Mouse (Mus musculus) layer of hippocampus, adult 2 months (tissue): Measurements from ENCODE around the gene Slc1a5. TPM values are rescaled to one million over a fixed set of nuclear protein-coding genes. Genes with fewer than 3 reads are reported as not detected.

Experiments used
- DNase-seq, 2 experiments: peaks; one replicate each; pipeline ENCODE4 v3.0.0; 2022; ENCODE audit warnings: low spot score in 2 of 2
- H3K27ac ChIP-seq: fragments of 200-600 bp; 2 replicates; pipeline ENCODE4 v1.8.1; 2022
- H3K4me3 ChIP-seq: fragments of 200-600 bp; 2 replicates; pipeline ENCODE4 v1.8.1; 2022; ENCODE audit warnings: mild to moderate bottlenecking
- CTCF ChIP-seq: fragments of 200-600 bp; conservative IDR thresholded peaks from 2 replicates; pipeline ENCODE4 v1.8.1; 2022; ENCODE audit warnings: antibody characterized with exemption, mild to moderate bottlenecking, moderate library complexity
- total RNA-seq, 2 experiments: library from RNA; stranded (reverse); gene quantifications; 2 replicates each; pipeline ENCODE4 v1.2.3; 2021

Slc1a5 gene
- total RNA-seq, 2 experiments from 2014 or later, result 3.5 to 4.7 TPM

DNA sequence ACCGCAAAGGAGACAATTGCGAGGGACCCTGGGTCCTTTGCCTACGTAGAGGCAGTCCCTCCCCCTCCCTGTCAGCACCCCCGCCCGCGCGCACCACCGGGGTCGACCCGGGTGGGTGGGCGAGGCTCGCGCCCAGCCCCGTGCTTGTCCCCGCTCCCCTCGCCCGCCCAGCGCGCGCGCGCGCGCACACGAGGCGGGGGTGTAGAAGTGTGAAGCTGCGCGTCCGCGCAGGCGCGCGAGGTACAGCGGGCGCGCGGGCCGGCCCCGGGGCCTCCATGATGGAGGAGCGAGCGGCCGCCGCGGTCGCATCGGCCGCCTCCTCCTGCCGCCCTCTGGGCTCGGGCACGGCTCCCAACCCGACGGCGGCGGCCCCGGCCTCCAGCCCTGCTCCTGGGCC is 34.9 kb downstream of the Slc1a5 start:
- peak overlapping the region; percentile 98 for H3K4me3 ChIP-seq
- no peak for TF ChIP-seq CTCF
- peak overlapping the region; percentile 100 for H3K27ac ChIP-seq
- peak; percentile 56 to 80 for DNase-seq

- Histone ChIP-seq H3K27ac (peak within 1 kb of the TSS; percentile 100), H3K4me3 (peak within 1 kb of the TSS; percentile 98)
- peak in 1 of 2 experiments; percentile 24 for DNase-seq
- TF ChIP-seq CTCF, result 0 out of 2 replicates have a peak, but pooled peaks have one; percentile 3
Observed at GRCm38 (mm10) chr7:16816475-16817122, 35.5 kb downstream of the Slc1a5 start, which contains the start of gene Fkrp. Gene Fkrp, minus strand, starts transcription at chr7:16816732.

DNA sequence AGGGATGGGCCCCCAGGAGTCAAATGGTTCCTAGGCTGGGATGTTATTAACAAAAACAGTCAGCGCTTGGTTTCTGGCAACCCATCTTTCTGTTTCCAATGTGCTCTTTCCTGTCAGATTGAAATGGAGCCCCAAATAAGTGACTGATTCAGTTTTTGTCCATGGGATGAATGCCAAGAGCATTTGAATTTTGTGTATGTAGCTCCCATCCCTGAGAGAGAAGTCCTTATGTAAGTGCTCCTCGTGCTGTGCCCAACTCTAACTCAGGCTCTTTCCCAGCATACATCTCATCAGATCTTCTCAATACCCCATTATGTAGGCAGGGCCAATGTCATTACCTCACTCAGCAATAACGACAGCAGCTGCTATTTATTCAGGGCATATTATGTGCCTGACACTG is 36.6 kb downstream of the Slc1a5 start:
- DNase-seq, result peak; percentile 55 to 74
- Histone ChIP-seq H3K4me3 (peak overlapping the region; percentile 98), H3K27ac (peak overlapping the region; percentile 100)
- TF ChIP-seq CTCF, result no peak

DNA sequence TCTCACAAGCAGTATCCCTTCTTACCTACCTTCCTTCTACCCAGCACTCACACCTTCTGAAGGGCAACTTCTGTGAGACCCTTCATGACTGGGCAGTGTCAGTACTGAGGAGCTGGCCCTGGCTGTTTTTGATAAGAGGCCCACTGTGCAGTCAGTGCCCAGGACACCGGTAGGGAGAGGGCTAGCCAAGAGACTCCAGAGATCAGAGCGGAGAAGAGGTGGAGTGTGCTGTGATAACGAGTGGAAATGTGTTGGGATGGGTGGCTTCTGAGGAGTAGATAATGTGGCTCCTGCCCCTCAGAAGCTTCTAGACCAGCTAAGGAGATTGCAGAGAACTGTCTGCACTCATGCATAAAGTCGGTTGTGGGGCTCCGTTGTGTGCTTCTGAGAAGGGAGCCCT is 38.7 kb downstream of the Slc1a5 start:
- DNase-seq, result no peak
- TF ChIP-seq CTCF, result no peak
- Histone ChIP-seq H3K27ac (peak overlapping the region; percentile 100), H3K4me3 (peak overlapping the region; percentile 15; the same call in 1 of the 2 replicates)

GRCm38 (mm10) chr7:16820271-16820763 is 39.2 kb downstream of the Slc1a5 start:
- no peak for TF ChIP-seq CTCF
- DNase-seq, result no peak
- Histone ChIP-seq H3K27ac (peak overlapping the region; percentile 100), H3K4me3 (peak overlapping the region; percentile 15; the same call in 1 of the 2 replicates)

DNA sequence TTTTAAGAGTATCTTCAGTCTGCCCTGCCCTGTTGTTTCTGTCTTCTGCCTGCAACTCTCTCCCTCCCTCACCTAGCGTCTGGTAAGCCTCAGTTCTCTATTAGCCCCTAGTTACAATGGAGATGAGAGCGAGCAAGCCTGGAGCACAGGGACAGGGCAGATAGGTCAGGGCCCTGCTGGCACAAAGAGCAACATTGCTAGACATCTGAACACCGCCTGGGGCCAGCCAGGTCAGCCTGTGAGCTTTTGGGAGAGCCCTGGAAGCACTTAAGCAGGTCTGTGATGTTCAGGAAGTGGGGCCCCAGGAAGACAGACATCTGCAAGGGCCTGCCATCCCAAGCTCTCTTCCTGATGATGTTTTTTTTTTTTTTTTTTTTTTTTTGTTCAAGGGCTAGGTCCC is 40.0 kb downstream of the Slc1a5 start:
- peak overlapping the region; percentile 100 for H3K27ac ChIP-seq
- TF ChIP-seq CTCF, result no peak
- no peak for DNase-seq

GRCm38 (mm10) chr7:16821669-16822101 is 40.5 kb downstream of the Slc1a5 start:
- peak overlapping the region; percentile 100 for H3K27ac ChIP-seq
- no peak for TF ChIP-seq CTCF
- DNase-seq, result peak; percentile 71 to 85
- peak overlapping the region; percentile 27; the same call in 1 of the 2 replicates for H3K4me3 ChIP-seq

More for the DNA sequence above, 40.0 kb downstream of the Slc1a5 start:
- H3K4me3 ChIP-seq, result peak overlapping the region; percentile 27; the same call in 1 of the 2 replicates

- DNase-seq, result peak in 1 of 2 experiments; percentile 79
- peak overlapping the region; percentile 19; the same call in 1 of the 2 replicates for H3K4me3 ChIP-seq
- no peak for TF ChIP-seq CTCF
- peak overlapping the region; percentile 100 for H3K27ac ChIP-seq
Observed at GRCm38 (mm10) chr7:16823734-16824133, 42.6 kb downstream of the Slc1a5 start.

DNA sequence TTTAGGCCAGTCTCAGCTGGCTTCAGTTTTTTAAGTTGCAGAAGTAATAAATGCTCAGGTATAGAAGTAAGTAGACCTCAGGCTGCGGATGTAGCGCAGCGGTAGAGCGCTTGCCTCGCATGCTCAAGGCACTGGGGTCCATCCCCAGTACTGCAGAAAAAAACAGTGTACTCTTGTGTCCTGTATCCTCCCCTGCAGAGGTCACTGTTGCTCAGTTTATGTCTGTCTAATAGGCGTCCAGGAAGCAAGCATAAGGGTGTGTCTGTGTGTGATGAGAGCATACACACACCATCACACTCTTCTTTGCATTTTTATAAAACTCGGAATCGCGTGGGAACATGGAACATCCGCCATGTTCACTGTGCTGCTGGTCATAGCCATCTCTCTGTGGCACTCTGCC is 44.6 kb downstream of the Slc1a5 start:
- TF ChIP-seq CTCF, result peak; percentile 66
- no peak for DNase-seq
- Histone ChIP-seq H3K27ac (peak overlapping the region; percentile 100), H3K4me3 (no peak overlapping the region)

DNA sequence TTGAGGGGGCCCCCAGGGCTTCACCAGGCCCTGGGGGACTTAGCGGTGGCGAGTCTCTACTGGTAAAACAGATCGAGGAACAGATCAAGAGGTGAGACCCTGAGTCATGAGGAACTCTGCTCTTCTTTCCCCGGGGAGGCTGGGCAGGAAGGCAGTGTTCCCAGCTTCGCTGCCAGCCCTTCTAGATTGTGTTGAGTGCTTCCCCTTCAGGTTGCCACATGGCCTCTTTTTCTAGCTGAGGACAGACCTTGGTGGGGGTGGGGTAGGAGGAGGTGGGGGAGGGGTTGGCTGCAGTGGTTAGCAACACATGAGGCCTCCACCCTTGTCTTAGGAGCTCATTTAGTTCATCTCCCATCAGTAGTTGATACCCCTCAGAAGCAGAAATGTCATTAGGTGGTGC is 45.4 kb downstream of the Slc1a5 start:
- TF ChIP-seq CTCF, result no peak
- no peak for DNase-seq
- peak overlapping the region; percentile 100 for H3K27ac ChIP-seq
- no peak overlapping the region; the same call in 1 of the 2 replicates for H3K4me3 ChIP-seq

DNA sequence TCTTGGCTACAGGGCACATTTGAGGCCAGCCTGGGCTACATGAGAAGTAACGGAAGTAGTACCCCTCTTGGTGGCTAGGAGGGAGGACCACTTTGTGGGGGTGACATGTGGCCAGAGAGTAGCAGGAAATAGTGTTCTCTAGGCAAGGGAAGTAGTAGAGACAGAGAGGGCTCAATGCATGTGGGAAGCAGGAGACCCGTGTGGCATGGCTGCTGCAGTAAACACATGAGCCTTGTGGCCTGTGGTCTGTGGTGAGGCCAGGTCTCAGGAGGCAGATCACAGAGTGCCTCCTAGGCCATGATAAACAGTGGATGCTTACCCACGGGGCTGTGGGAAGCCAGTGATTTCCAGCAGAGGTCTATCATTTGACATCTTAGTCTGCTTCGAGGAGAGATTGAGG is 46.1 kb downstream of the Slc1a5 start:
- no peak for DNase-seq
- TF ChIP-seq CTCF, result no peak
- H3K27ac ChIP-seq, result peak overlapping the region; percentile 100
- H3K4me3 ChIP-seq, result no peak overlapping the region

DNA sequence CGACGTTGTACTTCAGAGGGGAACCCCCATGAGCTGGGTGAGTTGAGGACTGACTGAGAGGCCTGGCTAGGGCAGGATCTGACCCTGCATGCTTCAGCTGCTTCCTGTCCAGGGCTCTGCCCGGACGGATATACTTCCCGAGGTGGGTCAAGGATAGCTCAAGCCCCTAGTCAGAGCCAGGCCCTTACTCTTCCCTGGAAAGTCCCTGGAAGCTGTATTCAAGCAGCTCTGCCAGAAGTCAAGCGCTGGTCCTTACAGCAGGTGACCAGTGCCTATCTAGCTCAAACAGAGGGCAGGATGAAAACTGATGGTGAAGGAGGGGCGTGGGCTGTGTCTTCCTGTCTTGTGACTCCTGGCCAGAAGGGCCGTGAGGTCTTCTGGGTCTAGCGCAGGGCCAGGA is 49.3 kb downstream of the Slc1a5 start:
- H3K4me3 ChIP-seq, result no peak overlapping the region
- DNase-seq, result no peak

GRCm38 (mm10) chr7:16837916-16838803 is 57.0 kb downstream of the Slc1a5 start:
- Histone ChIP-seq H3K4me3 (no peak overlapping the region), H3K27ac (peak overlapping the region; percentile 51; the same call in 1 of the 2 replicates)
- TF ChIP-seq CTCF, result no peak
- DNase-seq, result no peak

More for the DNA sequence above, 49.3 kb downstream of the Slc1a5 start:
- peak overlapping the region; percentile 48; the same call in 1 of the 2 replicates for H3K27ac ChIP-seq
- no peak for TF ChIP-seq CTCF
